Mouse (Mus musculus): ENCODE results near the gene Txndc11. TPM values are rescaled to one million over a fixed set of nuclear protein-coding genes. Genes with fewer than 3 reads are reported as not detected.
A peak's percentile ranks its signal among the peaks of the same experiment; 100 is the strongest.

Txndc11 gene
- polyA plus RNA-seq, 2 experiments: 8.9 to 13.4 TPM

GRCm38 (mm10) chr16:11132839-11133238 lies 1.6 kb downstream of the Txndc11 start:
- H3K4me2 ChIP-seq (ENCODE audit: low read depth): peak overlapping the region; percentile 94
- H3K27me3 ChIP-seq (ENCODE audit: control insufficient read depth, insufficient read depth, low read length): no peaks in the 10 kb centered on the region
- peak overlapping the region in 1 of 2 experiments; percentile 76; a peak in 2 of 4 replicates for H3K4me3 ChIP-seq (ENCODE audit: insufficient read depth in 1 of 2, low read depth in 2 of 2, low read length in 2 of 2)
- TF ChIP-seq CTCF (IDR thresholded peaks at IDR 0.05; ENCODE audit: low read depth): no peak
- no peak for TF ChIP-seq EP300 (IDR thresholded peaks at IDR 0.05; ENCODE audit: low read depth)
- no peak overlapping the region for H3K27ac ChIP-seq
- H3K4me1 ChIP-seq (replicated peaks; ENCODE audit: control insufficient read depth in 2 of 2, insufficient read depth in 2 of 2, low read length in 1 of 2): peaks cover 23% of the 10 kb centered on the region in 2 experiments
- ATAC-seq (ENCODE audit: insufficient read depth): no peak
- 28% methylated on average over 2 of the region's 2 CpGs for WGBS (ENCODE audit: insufficient replicate concordance)
- H3K9me3 ChIP-seq (ENCODE audit: control insufficient read depth, low read length): no peaks in the 10 kb centered on the region
- DNase-seq (ENCODE audit: low read depth in 3 of 3, low spot score in 3 of 3): no peak
- H3K9ac ChIP-seq (replicated peaks): no peak overlapping the region
- H3K36me3 ChIP-seq (replicated peaks; ENCODE audit: control insufficient read depth, insufficient read depth, low read depth): peaks cover 12% of the 10 kb centered on the region

DNA sequence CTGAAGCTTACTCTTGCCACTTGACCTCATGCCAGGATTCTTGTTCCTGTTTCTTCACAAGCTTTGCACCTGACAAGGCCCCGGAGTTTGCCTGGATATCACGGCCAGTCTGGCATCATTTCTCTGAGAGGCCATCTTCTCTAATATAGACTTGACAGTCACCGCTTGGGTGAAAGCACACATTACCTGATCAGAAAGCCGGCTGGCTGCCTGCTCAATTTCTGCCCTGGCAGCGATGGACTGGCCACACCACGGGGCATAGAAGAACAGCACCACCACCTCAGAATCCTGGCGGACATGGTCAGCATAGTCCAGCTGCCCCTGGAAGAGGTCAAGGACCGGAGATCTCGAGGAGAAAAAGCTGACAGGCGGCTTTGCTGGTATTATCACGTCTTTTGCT lies 6.1 kb downstream of the Txndc11 start:
- H3K27me3 ChIP-seq (ENCODE audit: control insufficient read depth, insufficient read depth, low read length): no peaks in the 10 kb centered on the region
- WGBS (ENCODE audit: insufficient replicate concordance): 82% methylated on average over 11 of the region's 11 CpGs
- ATAC-seq (ENCODE audit: insufficient read depth): no peak
- peaks cover 10% of the 10 kb centered on the region for H3K36me3 ChIP-seq (replicated peaks; ENCODE audit: control insufficient read depth, insufficient read depth, low read depth)
- H3K4me2 ChIP-seq (ENCODE audit: low read depth): no peak overlapping the region
- no peak for TF ChIP-seq EP300 (IDR thresholded peaks at IDR 0.05; ENCODE audit: low read depth)
- no peak for TF ChIP-seq CTCF (IDR thresholded peaks at IDR 0.05; ENCODE audit: low read depth)
- no peak for DNase-seq (ENCODE audit: low read depth in 3 of 3, low spot score in 3 of 3)
- peaks cover 6 to 10% of the 10 kb centered on the region in 2 experiments for H3K4me1 ChIP-seq (replicated peaks; ENCODE audit: control insufficient read depth in 2 of 2, insufficient read depth in 2 of 2, low read length in 1 of 2)
- H3K9ac ChIP-seq (replicated peaks): no peak overlapping the region
- H3K27ac ChIP-seq: no peak overlapping the region
- H3K4me3 ChIP-seq (ENCODE audit: insufficient read depth in 1 of 2, low read depth in 2 of 2, low read length in 2 of 2): no peak overlapping the region
- H3K9me3 ChIP-seq (ENCODE audit: control insufficient read depth, low read length): no peaks in the 10 kb centered on the region

GRCm38 (mm10) chr16:11125371-11125770 lies 9.1 kb downstream of the Txndc11 start:
- H3K27me3 ChIP-seq (ENCODE audit: control insufficient read depth, insufficient read depth, low read length): no peaks in the 10 kb centered on the region
- ATAC-seq (ENCODE audit: insufficient read depth): no peak
- H3K4me1 ChIP-seq (replicated peaks; ENCODE audit: control insufficient read depth in 2 of 2, insufficient read depth in 2 of 2, low read length in 1 of 2): no peaks in the 10 kb centered on the region
- no peak for DNase-seq (ENCODE audit: low read depth in 3 of 3, low spot score in 3 of 3)
- no peak overlapping the region for H3K27ac ChIP-seq
- H3K4me2 ChIP-seq (ENCODE audit: low read depth): no peak overlapping the region
- TF ChIP-seq CTCF (IDR thresholded peaks at IDR 0.05; ENCODE audit: low read depth) (no peak), EP300 (IDR thresholded peaks at IDR 0.05; ENCODE audit: low read depth) (no peak)
- no peak overlapping the region for H3K4me3 ChIP-seq (ENCODE audit: insufficient read depth in 1 of 2, low read depth in 2 of 2, low read length in 2 of 2)
- no peaks in the 10 kb centered on the region for H3K9me3 ChIP-seq (ENCODE audit: control insufficient read depth, low read length)
- WGBS (ENCODE audit: insufficient replicate concordance): 76% methylated on average over 2 of the region's 2 CpGs
- peaks cover 13% of the 10 kb centered on the region for H3K36me3 ChIP-seq (replicated peaks; ENCODE audit: control insufficient read depth, insufficient read depth, low read depth)
- no peak overlapping the region for H3K9ac ChIP-seq (replicated peaks)

DNA sequence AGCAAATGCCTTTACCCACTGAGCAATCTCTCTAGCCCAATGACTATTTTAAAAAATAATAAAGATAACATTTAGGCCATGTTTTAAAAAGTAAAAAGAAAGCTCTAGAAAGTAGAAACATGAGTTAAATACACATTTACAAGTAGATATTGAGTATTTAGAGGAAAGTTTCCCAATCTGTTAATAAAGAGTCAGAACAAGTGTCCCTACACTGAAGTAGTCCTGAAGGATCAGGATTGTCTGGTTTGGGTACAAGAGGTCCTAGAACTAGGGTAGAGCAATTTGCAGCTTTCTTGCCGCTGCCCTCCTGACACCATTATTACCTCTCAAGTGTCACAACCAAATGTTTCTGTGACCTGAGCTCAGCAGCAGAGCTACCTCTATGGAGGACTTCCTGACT lies 10.3 kb downstream of the Txndc11 start:
- no peak for ATAC-seq (ENCODE audit: insufficient read depth)
- H3K36me3 ChIP-seq (replicated peaks; ENCODE audit: control insufficient read depth, insufficient read depth, low read depth): peaks cover 15% of the 10 kb centered on the region
- no peaks in the 10 kb centered on the region for H3K9me3 ChIP-seq (ENCODE audit: control insufficient read depth, low read length)
- H3K27me3 ChIP-seq (ENCODE audit: control insufficient read depth, insufficient read depth, low read length): no peaks in the 10 kb centered on the region
- DNase-seq (ENCODE audit: low read depth in 3 of 3, low spot score in 3 of 3): no peak
- TF ChIP-seq EP300 (IDR thresholded peaks at IDR 0.05; ENCODE audit: low read depth) (no peak), CTCF (IDR thresholded peaks at IDR 0.05; ENCODE audit: low read depth) (no peak)
- WGBS (ENCODE audit: insufficient replicate concordance): 72% methylated on average over 1 of the region's 1 CpGs
- H3K27ac ChIP-seq: no peak overlapping the region
- no peak overlapping the region for H3K4me2 ChIP-seq (ENCODE audit: low read depth)
- H3K9ac ChIP-seq (replicated peaks): no peak overlapping the region
- H3K4me3 ChIP-seq (ENCODE audit: insufficient read depth in 1 of 2, low read depth in 2 of 2, low read length in 2 of 2): no peak overlapping the region
- no peaks in the 10 kb centered on the region for H3K4me1 ChIP-seq (replicated peaks; ENCODE audit: control insufficient read depth in 2 of 2, insufficient read depth in 2 of 2, low read length in 1 of 2)

GRCm38 (mm10) chr16:11122625-11123024 lies 11.8 kb downstream of the Txndc11 start:
- Histone ChIP-seq H3K4me3 (ENCODE audit: insufficient read depth in 1 of 2, low read depth in 2 of 2, low read length in 2 of 2) (no peak overlapping the region), H3K27me3 (ENCODE audit: control insufficient read depth, insufficient read depth, low read length) (no peaks in the 10 kb centered on the region), H3K4me2 (ENCODE audit: low read depth) (no peak overlapping the region), H3K27ac (no peak overlapping the region), H3K36me3 (replicated peaks; ENCODE audit: control insufficient read depth, insufficient read depth, low read depth) (peaks cover 11% of the 10 kb centered on the region), H3K9me3 (ENCODE audit: control insufficient read depth, low read length) (no peaks in the 10 kb centered on the region), H3K4me1 (replicated peaks; ENCODE audit: control insufficient read depth in 2 of 2, insufficient read depth in 2 of 2, low read length in 1 of 2) (no peaks in the 10 kb centered on the region), H3K9ac (replicated peaks) (no peak overlapping the region)
- ATAC-seq (ENCODE audit: insufficient read depth) (no peak), DNase-seq (ENCODE audit: low read depth in 3 of 3, low spot score in 3 of 3) (no peak)
- 77% methylated on average over 2 of the region's 2 CpGs for WGBS (ENCODE audit: insufficient replicate concordance)
- no peak for TF ChIP-seq EP300 (IDR thresholded peaks at IDR 0.05; ENCODE audit: low read depth)
- no peak for TF ChIP-seq CTCF (IDR thresholded peaks at IDR 0.05; ENCODE audit: low read depth)

Data from liver, embryonic 14.5 days (tissue).